Mouse (Mus musculus) embryonic facial prominence, embryonic 14.5 days (tissue): ENCODE results near the gene Maml3. TPM values are rescaled to one million over a fixed set of nuclear protein-coding genes. Genes with fewer than 3 reads are reported as not detected.

ENCODE experiments used
- ATAC-seq: fragments of 200-750 bp; cut with Nextera tagmentation; 2 replicates; pipeline ENCODE4 v1.8.0; 2017; ENCODE audit warnings: low read depth, moderate number of reproducible peaks, moderate TSS enrichment
- DNase-seq: peaks from one replicate; pipeline ENCODE4 v3.0.0-alpha.2; 2015; ENCODE audit warnings: low spot score
- H3K27ac ChIP-seq: fragments of 300-500 bp; sonication (generic); replicated peaks from 2 replicates; pipeline ENCODE4 v1.5.1; 2014; ENCODE audit warnings: low read depth, mild to moderate bottlenecking, low read length, moderate library complexity
- H3K27me3 ChIP-seq: fragments of 300-500 bp; sonication (generic); replicated peaks from 2 replicates; pipeline ENCODE4 v1.6.1; 2014; ENCODE audit warnings: low read length; ENCODE audit not compliant: control insufficient read depth, insufficient read depth
- H3K36me3 ChIP-seq: fragments of 300-500 bp; sonication (generic); 2 replicates; pipeline ENCODE4 v1.6.1; 2014; ENCODE audit warnings: low read length, mixed read lengths; ENCODE audit not compliant: control insufficient read depth, insufficient read depth
- H3K4me1 ChIP-seq: fragments of 300-500 bp; sonication (generic); 2 replicates; pipeline ENCODE4 v1.6.1; 2014; ENCODE audit warnings: antibody characterized with exemption, low read length; ENCODE audit not compliant: control insufficient read depth, insufficient read depth
- H3K4me2 ChIP-seq: fragments of 300-500 bp; sonication (generic); 2 replicates; pipeline ENCODE4 v1.6.1; 2014; ENCODE audit warnings: low read depth, mild to moderate bottlenecking, low read length, moderate library complexity, mixed read lengths
- H3K4me3 ChIP-seq: fragments of 300-500 bp; sonication (generic); 2 replicates; pipeline ENCODE4 v1.5.1; 2014; ENCODE audit warnings: low read depth, mild to moderate bottlenecking, low read length
- H3K9ac ChIP-seq: fragments of 300-500 bp; sonication (generic); 2 replicates; pipeline ENCODE4 v1.6.1; 2014; ENCODE audit warnings: low read depth, mild to moderate bottlenecking, low read length, moderate library complexity, mixed read lengths
- H3K9me3 ChIP-seq: fragments of 300-500 bp; sonication (generic); 2 replicates; pipeline ENCODE4 v1.6.1; 2016; ENCODE audit warnings: low read length; ENCODE audit not compliant: control insufficient read depth
- WGBS: fragments of 180-500 bp; shearing (Covaris S2); extraction: QIAGEN DNeasy Blood & Tissue Kit; methylation state at CpG from one replicate; pipeline ENCODE4 v1.1.7; 2014; 5-methylcytosine and 5-hydroxymethylcytosine counted together
- polyA plus RNA-seq: library from polyadenylated mRNA; unstranded; fragments of >200 nt; fragmentation: Nextera tagmentation; extraction: Ambion mirVana; gene quantifications from 2 replicates; pipeline ENCODE4 v1.2.1, GENCODE M21; 2014

Maml3 gene
- polyA plus RNA-seq, 1 experiment from 2014 or later: 4.8 TPM

DNA sequence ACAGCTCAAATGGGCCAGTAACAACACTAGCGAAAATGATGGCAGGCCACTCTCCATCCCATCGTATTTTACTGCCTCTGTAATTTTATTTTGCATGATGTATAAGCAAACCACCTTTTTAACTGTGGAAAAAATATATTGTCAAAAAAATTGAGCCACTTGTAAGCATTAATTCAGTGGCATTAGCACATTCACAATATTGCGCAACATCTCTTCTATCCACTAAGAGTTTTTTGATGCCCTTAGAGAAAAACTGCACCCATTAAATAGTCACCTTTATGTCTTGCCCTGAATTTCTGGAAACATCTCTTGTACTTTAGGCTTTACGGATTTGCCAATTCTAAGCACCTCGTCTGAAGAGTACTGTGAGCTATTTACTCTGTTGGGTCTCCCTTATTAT is 347.8 kb downstream of the Maml3 start:
- no peak overlapping the region for H3K27ac ChIP-seq
- no peak overlapping the region for H3K4me2 ChIP-seq
- H3K27me3 ChIP-seq: no peaks in the 10 kb centered on the region
- DNase-seq (no peak), ATAC-seq (no peak)
- H3K4me3 ChIP-seq: no peak overlapping the region
- 87% methylated on average over 5 of the region's 5 CpGs for WGBS
- H3K9me3 ChIP-seq: no peaks in the 10 kb centered on the region
- H3K9ac ChIP-seq: no peak overlapping the region
- H3K4me1 ChIP-seq: no peaks in the 10 kb centered on the region
- no peaks in the 10 kb centered on the region for H3K36me3 ChIP-seq

DNA sequence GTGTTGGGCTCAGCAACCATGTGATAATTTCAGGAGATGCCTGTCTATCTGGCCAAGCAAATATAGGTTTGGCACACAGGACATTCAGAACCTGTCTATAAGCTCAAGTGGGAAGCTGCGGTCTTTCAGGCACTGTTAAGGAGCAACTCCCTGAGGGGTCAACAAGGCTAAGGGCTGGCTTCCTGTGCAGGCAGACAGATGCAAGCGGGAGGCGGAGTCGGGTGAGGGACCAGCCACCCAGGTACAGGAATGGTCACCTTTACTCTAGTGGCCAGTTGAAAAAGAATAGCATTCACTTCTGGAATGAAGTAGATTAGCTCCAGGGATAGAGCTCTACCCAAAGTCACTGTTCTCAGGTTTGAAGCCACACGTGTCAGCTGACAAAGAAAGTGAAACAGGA is 348.6 kb downstream of the Maml3 start:
- Histone ChIP-seq H3K27me3 (no peaks in the 10 kb centered on the region), H3K9ac (no peak overlapping the region), H3K27ac (no peak overlapping the region), H3K4me3 (no peak overlapping the region), H3K9me3 (no peaks in the 10 kb centered on the region), H3K4me1 (no peaks in the 10 kb centered on the region), H3K4me2 (no peak overlapping the region), H3K36me3 (no peaks in the 10 kb centered on the region)
- DNase-seq (no peak), ATAC-seq (no peak)
- WGBS: 68% methylated on average over 5 of the region's 5 CpGs

DNA sequence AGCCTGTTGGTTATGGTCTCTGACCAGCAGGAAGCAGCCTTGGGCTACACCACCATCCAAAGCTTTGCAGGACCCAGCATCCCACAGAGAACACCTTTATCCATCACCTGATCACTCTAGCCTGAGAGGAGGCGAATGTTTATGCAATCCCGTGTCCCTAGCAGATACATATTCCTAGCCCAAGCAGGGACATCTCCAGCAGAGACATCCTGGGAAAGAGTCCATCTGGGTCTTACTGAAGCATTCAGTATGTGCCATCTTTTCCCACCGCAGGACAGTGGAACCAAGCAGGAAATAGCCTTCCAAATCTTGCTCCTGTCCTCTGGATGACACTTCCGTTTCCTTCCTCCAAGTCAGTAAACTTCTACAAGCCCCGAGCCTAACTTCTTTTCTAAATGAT is 351.6 kb downstream of the Maml3 start:
- Histone ChIP-seq H3K36me3 (no peaks in the 10 kb centered on the region), H3K27ac (no peak overlapping the region), H3K9me3 (no peaks in the 10 kb centered on the region), H3K27me3 (no peaks in the 10 kb centered on the region), H3K9ac (no peak overlapping the region), H3K4me1 (peaks cover 19% of the 10 kb centered on the region), H3K4me2 (no peak overlapping the region), H3K4me3 (no peak overlapping the region)
- ATAC-seq (no peak), DNase-seq (no peak)
- WGBS: 67% methylated on average over 5 of the region's 5 CpGs

DNA sequence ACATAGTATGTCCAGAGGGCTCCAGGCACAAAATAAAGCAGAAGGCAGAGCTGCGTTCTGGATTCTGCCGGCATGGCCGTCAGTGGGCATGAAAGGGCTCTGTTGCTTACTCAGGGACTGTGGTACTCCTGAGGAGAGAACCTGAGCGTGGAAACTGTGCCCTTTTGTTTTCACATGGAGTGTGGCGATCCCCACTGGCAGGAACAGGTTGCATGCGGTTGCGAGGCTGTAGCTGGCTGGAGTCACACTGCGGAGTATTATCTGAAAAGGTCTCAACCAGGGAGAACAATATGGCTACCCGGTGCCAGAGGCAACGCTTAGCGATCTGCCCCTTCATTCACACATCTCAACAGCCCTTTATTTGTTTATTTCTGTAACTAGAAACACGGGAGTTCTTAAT is 353.4 kb downstream of the Maml3 start:
- Histone ChIP-seq H3K27me3 (no peaks in the 10 kb centered on the region), H3K4me2 (no peak overlapping the region), H3K36me3 (no peaks in the 10 kb centered on the region), H3K9me3 (no peaks in the 10 kb centered on the region), H3K4me3 (no peak overlapping the region), H3K4me1 (peaks cover 19% of the 10 kb centered on the region), H3K9ac (no peak overlapping the region), H3K27ac (no peak overlapping the region)
- no peak for ATAC-seq
- no peak for DNase-seq
- WGBS: 72% methylated on average over 12 of the region's 12 CpGs

DNA sequence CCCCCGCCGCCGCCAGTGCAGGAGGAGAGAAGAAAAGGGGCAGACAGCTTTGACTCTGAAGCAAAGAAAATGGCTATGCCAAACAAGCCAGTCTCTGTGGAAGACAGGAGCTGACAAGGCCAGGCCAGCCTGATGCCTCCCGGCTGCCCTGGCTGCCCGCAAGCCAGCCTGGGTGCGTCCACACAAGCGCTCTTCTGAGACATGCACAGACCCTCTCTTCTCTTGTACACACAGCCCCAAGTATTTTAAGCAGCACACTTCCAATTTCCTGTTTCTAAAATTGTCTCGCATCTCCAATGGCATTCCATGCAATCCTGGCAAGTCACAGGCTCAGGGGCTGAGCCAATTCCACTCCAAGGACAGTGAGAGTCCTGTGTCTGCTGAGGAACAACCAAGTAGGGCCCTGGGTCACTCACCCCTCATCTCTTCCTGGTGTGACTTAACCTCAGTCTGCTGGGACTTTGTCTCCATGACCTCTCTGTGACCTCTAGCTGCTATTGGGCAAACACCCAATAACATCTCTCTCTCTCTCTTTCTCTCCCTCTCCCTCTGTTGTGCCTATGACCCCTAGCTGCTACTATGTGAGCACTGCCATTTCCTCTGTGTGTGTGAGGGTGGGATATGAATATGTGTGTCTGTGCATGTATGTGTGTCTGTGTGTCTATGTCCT is 354.9 kb downstream of the Maml3 start:
- Histone ChIP-seq H3K27me3 (no peaks in the 10 kb centered on the region), H3K27ac (peak overlapping the region; percentile 56), H3K9ac (no peak overlapping the region), H3K4me1 (peaks cover 19% of the 10 kb centered on the region), H3K4me3 (no peak overlapping the region), H3K36me3 (no peaks in the 10 kb centered on the region), H3K9me3 (no peaks in the 10 kb centered on the region), H3K4me2 (peak overlapping the region; percentile 16; the same call in 1 of the 2 replicates)
- DNase-seq (peak; percentile 84), ATAC-seq (peak; percentile 77)
- WGBS: 16% methylated on average over 8 of the region's 8 CpGs

DNA sequence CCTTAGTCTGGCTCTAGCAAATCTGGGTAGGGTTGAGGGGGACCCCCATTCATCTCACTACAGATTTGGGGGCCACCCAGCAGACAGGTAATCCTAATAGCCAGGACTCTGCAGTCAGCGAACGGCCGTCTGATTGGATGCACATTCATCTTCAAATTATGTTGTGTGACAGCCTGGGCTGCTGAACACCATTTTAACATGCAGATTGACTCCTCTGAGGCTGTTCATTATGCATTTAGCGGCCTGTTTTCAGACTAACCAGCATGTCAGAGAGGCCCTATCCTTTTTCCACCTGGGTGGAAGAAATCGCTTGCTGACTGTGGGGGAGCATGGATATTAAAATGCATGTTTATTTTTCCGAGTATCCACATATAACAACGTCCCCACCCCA is 355.5 kb downstream of the Maml3 start:
- H3K4me2 ChIP-seq: peak overlapping the region; percentile 16; the same call in 1 of the 2 replicates

DNA sequence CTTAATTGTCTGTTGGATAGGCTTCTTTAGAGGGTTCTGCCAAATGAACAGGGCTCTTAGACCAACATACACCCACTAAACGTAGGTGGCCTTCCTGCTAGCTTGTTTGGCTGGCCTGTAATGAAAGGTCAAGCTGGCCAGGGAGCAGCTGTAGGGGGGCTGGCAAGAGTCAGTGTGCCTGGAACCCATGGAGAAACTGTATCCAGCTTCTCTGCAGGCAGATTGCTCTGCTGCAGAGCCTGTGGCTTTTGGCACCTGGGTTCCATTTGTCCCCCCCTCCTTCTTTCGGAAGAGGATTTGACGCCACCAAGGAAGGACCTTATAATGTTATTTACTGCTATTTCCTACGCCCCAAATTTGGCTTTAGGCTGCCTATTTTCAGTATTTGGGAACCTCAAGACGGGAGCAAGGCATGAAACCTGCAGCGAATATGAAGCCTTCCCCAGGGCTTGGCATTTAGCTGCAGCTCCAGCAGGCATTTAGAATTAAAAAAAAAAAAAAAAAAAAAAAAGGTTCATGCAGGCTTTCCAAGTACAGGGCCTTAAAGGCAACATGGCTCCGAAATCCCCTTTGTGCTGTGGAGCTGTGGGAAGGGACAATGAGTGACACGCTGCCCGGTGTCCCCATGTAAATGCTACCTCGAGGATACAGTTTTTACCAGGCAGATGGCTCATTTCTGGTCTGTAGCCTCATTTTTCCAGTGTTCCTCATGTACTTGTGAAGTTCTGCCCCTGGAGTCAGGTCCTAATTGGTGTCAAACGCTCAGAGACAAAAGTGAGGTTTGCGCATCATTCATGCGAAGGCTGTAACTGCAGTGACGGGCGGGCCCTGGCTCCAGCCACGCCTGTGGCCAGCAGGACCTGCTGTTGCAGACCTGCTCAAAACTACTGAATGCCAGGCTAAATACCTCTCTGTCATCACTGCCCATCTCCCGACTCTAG is 356.2 kb downstream of the Maml3 start:
- DNase-seq: no peak
- peaks cover 19% of the 10 kb centered on the region for H3K4me1 ChIP-seq
- peak overlapping the region; percentile 56 for H3K27ac ChIP-seq
- H3K4me3 ChIP-seq: no peak overlapping the region
- no peaks in the 10 kb centered on the region for H3K9me3 ChIP-seq
- 71% methylated on average over 17 of the region's 17 CpGs for WGBS
- no peak overlapping the region for H3K9ac ChIP-seq
- no peaks in the 10 kb centered on the region for H3K27me3 ChIP-seq
- H3K36me3 ChIP-seq: no peaks in the 10 kb centered on the region
- no peak overlapping the region for H3K4me2 ChIP-seq
- no peak for ATAC-seq

More for the DNA sequence above, 355.5 kb downstream of the Maml3 start:
- H3K4me1 ChIP-seq: peaks cover 19% of the 10 kb centered on the region
- no peaks in the 10 kb centered on the region for H3K36me3 ChIP-seq
- DNase-seq: no peak
- peak overlapping the region; percentile 56 for H3K27ac ChIP-seq
- no peak overlapping the region for H3K4me3 ChIP-seq
- WGBS: 22% methylated on average over 7 of the region's 7 CpGs
- no peak overlapping the region for H3K9ac ChIP-seq
- ATAC-seq: peak; percentile 5; the same call in 1 of the 2 replicates
- H3K9me3 ChIP-seq: no peaks in the 10 kb centered on the region
- no peaks in the 10 kb centered on the region for H3K27me3 ChIP-seq

DNA sequence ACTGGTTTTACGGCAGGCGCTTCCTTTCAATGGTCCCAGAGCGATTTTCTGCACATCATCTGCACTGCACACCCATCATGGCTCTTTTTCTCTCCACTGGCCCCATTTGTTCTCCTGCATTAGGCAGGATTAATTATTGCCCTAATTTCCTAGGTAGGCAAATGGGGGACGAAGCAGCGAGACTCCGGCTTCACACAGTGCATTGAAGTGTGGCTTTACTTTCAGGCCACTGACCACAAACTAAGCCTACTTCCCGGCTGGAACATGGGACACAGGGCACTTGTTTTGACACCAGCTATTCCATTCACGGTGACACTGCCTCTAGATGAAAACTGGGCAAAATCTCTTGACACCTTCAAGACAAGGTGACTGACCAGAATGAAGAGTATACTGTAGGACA is 358.1 kb downstream of the Maml3 start:
- H3K9ac ChIP-seq: no peak overlapping the region
- H3K4me2 ChIP-seq: no peak overlapping the region
- no peak for ATAC-seq
- H3K27ac ChIP-seq: no peak overlapping the region
- no peak for DNase-seq
- no peaks in the 10 kb centered on the region for H3K9me3 ChIP-seq
- no peak overlapping the region for H3K4me3 ChIP-seq
- 91% methylated on average over 8 of the region's 8 CpGs for WGBS
- no peaks in the 10 kb centered on the region for H3K27me3 ChIP-seq
- H3K4me1 ChIP-seq: peaks cover 19% of the 10 kb centered on the region
- H3K36me3 ChIP-seq: no peaks in the 10 kb centered on the region
